Mouse (Mus musculus) kidney, postnatal 0 days (tissue): ENCODE data around the gene Dis3l2. TPM values are rescaled to one million over a fixed set of nuclear protein-coding genes. Genes with fewer than 3 reads are reported as not detected.

ENCODE experiments used
- ATAC-seq: fragments of 200-750 bp; cut with Nextera tagmentation; replicated peaks from 2 replicates; pipeline ENCODE4 v1.8.0; 2017; ENCODE audit warnings: low read depth, moderate number of reproducible peaks, moderate TSS enrichment, moderate library complexity; ENCODE audit not compliant: low FRiP score
- DNase-seq: peaks from one replicate; pipeline ENCODE4 v3.0.0-alpha.2; 2016; ENCODE audit warnings: low spot score
- H3K27ac ChIP-seq: fragments of 300-500 bp; sonication (generic); 2 replicates; pipeline ENCODE4 v1.5.1; 2014; ENCODE audit warnings: mild to moderate bottlenecking
- H3K27me3 ChIP-seq: fragments of 300-500 bp; sonication (generic); 2 replicates; pipeline ENCODE4 v1.6.1; 2014; ENCODE audit warnings: low read length, mixed read lengths; ENCODE audit not compliant: insufficient read depth
- H3K36me3 ChIP-seq: fragments of 300-500 bp; sonication (generic); 2 replicates; pipeline ENCODE4 v1.6.1; 2014; ENCODE audit warnings: low read length, mixed read lengths; ENCODE audit not compliant: insufficient read depth
- H3K4me1 ChIP-seq: fragments of 300-500 bp; sonication (generic); replicated peaks from 2 replicates; pipeline ENCODE4 v1.6.1; 2014; ENCODE audit warnings: antibody characterized with exemption, low read length, mixed read lengths; ENCODE audit not compliant: insufficient read depth
- H3K4me2 ChIP-seq: fragments of 300-500 bp; sonication (generic); 2 replicates; pipeline ENCODE4 v1.6.1; 2014; ENCODE audit warnings: mild to moderate bottlenecking, low read length, moderate library complexity, mixed read lengths
- H3K4me3 ChIP-seq: fragments of 300-500 bp; sonication (generic); replicated peaks from 2 replicates; pipeline ENCODE4 v1.5.1; 2014; ENCODE audit warnings: low read depth, low read length
- H3K9ac ChIP-seq: fragments of 300-500 bp; sonication (generic); 2 replicates; pipeline ENCODE4 v1.6.1; 2014; ENCODE audit warnings: low read depth, low read length
- H3K9me3 ChIP-seq: fragments of 300-500 bp; sonication (generic); replicated peaks from 2 replicates; pipeline ENCODE4 v1.6.1; 2016; ENCODE audit warnings: low read length, inconsistent platforms, mixed read lengths
- CTCF ChIP-seq: IDR thresholded peaks from 2 replicates; pipeline ENCODE4 v1.5.1; 2016; ENCODE audit warnings: antibody characterized with exemption, low read depth, mild to moderate bottlenecking, moderate library complexity
- WGBS: fragments of 180-500 bp; shearing (Covaris S2); extraction: QIAGEN DNeasy Blood & Tissue Kit; methylation state at CpG from one replicate; pipeline ENCODE4 v1.1.7; 2014; 5-methylcytosine and 5-hydroxymethylcytosine counted together
- polyA plus RNA-seq: library from polyadenylated mRNA; unstranded; fragments of >200 nt; fragmentation: Nextera tagmentation; extraction: Ambion mirVana; gene quantifications from 2 replicates; pipeline ENCODE4 v1.2.1, GENCODE M21; 2015

Dis3l2 gene
- polyA plus RNA-seq, 1 experiment from 2014 or later: 20.9 TPM

DNA sequence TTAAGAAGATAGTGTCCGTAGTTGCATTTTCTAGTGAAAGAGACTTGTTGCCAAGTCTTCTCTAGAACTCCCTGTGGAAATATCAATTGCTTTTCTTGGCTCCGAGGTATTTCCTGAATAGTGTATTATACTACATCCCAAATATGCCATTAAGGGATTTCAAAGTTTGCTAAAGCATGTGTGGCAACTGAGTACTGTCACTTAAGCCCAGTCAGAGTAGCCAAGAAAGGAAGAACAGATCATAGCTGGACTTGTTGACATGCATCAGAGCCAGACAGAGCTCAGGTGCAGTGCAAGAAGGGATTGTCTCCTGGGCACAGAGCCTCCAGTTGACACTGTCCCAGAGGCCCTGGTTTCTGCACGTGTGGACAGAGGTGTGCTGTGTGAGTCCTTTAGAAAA, 108.1 kb downstream of the Dis3l2 start:
- Histone ChIP-seq H3K4me3 (no peak overlapping the region), H3K27me3 (no peaks in the 10 kb centered on the region), H3K4me2 (no peak overlapping the region), H3K9me3 (no peaks in the 10 kb centered on the region), H3K36me3 (no peaks in the 10 kb centered on the region), H3K27ac (no peak overlapping the region), H3K4me1 (no peaks in the 10 kb centered on the region), H3K9ac (no peak overlapping the region)
- ATAC-seq (no peak), DNase-seq (no peak)
- 61% methylated on average over 3 of the region's 3 CpGs for WGBS
- TF ChIP-seq CTCF: no peak

GRCm38 (mm10) chr1:86822266-86822665, 118.7 kb downstream of the Dis3l2 start:
- ATAC-seq (no peak), DNase-seq (no peak)
- Histone ChIP-seq H3K4me1 (no peaks in the 10 kb centered on the region), H3K9ac (no peak overlapping the region), H3K36me3 (no peaks in the 10 kb centered on the region), H3K4me2 (no peak overlapping the region), H3K27ac (no peak overlapping the region), H3K4me3 (no peak overlapping the region), H3K27me3 (no peaks in the 10 kb centered on the region), H3K9me3 (no peaks in the 10 kb centered on the region)
- no peak for TF ChIP-seq CTCF
- WGBS: 52% methylated on average over 1 of the region's 1 CpGs

DNA sequence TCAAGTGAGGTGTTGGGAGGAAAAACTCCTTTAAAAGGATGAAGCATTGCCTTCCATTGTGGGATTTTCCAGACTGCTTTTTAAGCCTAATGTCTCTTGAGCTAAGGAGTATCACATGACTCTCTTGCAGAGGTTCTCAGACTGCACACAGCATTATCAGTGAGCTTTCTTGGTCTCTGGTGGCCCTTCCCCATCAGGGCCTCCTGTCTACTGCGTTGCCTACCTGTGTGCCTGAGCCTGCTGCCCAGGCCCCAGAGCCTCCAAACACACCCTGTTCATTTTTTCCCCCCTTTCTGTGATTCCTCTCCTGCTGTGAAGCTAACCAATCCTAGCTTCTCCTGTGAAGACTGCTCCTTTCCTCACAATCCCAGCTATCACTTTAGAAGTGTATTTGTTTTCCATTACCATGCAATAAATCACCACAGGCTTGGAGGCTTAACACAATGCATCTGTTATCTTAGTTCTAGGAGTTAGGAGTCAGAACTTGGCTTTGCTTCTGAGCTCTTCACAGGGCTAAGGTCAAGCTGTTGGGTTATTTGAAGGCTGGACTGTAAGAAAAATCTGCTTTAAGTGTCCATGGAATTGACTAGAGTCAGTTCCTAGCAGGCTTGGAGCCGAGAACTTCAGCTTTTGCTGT, 130.9 kb downstream of the Dis3l2 start:
- ATAC-seq (no peak), DNase-seq (peak; percentile 86)
- TF ChIP-seq CTCF: no peak
- WGBS: 38% methylated on average over 2 of the region's 2 CpGs
- H3K9ac ChIP-seq: no peak overlapping the region
- H3K4me3 ChIP-seq: no peak overlapping the region
- no peak overlapping the region for H3K4me2 ChIP-seq
- H3K27ac ChIP-seq: 0 out of 2 replicates have a peak overlapping the region, but pooled peaks have one; percentile 1
- H3K4me1 ChIP-seq: peaks cover 5% of the 10 kb centered on the region; the same call in 1 of the 2 replicates
- H3K9me3 ChIP-seq: no peaks in the 10 kb centered on the region
- no peaks in the 10 kb centered on the region for H3K36me3 ChIP-seq
- H3K27me3 ChIP-seq: no peaks in the 10 kb centered on the region

DNA sequence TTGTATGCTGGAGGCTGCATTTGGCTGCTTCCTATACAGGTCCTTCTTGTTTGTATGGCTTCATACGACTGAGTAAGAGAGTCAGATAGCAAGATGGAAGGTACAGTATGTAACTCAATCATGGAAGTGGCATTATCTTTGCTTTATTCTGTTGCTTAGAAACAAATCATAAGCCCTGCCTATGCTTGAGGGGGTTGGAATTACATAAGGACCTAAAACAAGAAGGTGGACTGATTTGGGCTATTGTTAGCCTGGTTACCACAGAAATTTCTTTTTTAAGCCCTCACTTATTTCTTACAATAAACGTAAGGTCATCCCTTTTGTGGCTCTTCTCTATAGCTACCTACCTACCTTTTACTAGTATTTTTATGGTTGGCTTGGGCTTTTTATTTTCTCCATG, 131.4 kb downstream of the Dis3l2 start:
- no peak overlapping the region for H3K4me3 ChIP-seq
- 57% methylated on average over 2 of the region's 2 CpGs for WGBS
- DNase-seq (no peak), ATAC-seq (no peak)
- H3K9ac ChIP-seq: no peak overlapping the region
- H3K4me1 ChIP-seq: peaks cover 5% of the 10 kb centered on the region; the same call in 1 of the 2 replicates
- H3K27me3 ChIP-seq: no peaks in the 10 kb centered on the region
- no peak overlapping the region for H3K27ac ChIP-seq
- no peak overlapping the region for H3K4me2 ChIP-seq
- no peaks in the 10 kb centered on the region for H3K36me3 ChIP-seq
- TF ChIP-seq CTCF: no peak
- no peaks in the 10 kb centered on the region for H3K9me3 ChIP-seq

DNA sequence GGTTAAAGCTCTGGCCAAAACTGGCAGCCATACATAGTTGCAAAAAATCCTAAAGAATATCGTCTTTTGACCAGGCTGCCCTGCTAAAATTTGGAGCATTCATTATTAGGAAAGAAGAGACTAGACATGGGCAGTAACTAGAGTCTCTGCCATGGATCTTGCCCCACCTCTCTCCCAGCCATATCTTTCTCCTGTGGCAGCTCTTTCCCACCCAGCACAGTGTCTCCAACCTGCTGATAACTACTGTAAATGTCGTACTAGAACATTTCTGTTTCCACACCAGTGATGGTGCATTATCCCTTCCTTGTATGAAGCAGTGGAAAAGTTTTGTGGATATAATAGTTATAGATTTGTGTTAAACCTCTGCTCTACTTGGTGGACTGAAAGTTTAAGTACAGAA, 147.1 kb downstream of the Dis3l2 start:
- WGBS: 91% methylated on average over 2 of the region's 2 CpGs
- ATAC-seq: no peak
- no peaks in the 10 kb centered on the region for H3K9me3 ChIP-seq

DNA sequence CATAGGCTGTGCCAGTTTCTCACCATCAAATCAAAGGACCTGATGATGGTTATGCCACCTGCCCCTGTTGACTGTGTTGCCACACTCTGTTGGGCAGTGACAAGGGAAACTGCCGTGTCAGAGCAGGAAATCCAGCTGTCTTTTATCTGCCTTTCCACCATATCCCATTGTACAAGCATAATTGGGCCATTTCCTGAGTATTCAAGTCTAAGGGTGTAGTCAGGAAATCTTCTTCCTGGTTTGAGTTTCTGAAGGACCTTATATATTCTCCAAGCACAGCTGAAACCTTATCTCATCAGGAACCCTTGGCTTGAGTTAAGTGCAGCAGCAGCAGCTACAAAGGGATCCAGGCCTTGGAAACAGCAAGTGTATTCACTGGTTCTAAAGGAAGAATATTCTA, 155.3 kb downstream of the Dis3l2 start:
- no peaks in the 10 kb centered on the region for H3K4me1 ChIP-seq
- no peak for TF ChIP-seq CTCF
- no peaks in the 10 kb centered on the region for H3K27me3 ChIP-seq
- H3K4me3 ChIP-seq: no peak overlapping the region
- ATAC-seq (no peak), DNase-seq (peak; percentile 52)
- no peak overlapping the region for H3K27ac ChIP-seq
- no peak overlapping the region for H3K9ac ChIP-seq
- peaks cover 9% of the 10 kb centered on the region; the same call in 1 of the 2 replicates for H3K36me3 ChIP-seq
- WGBS: 67% methylated on average over 1 of the region's 1 CpGs
- no peaks in the 10 kb centered on the region for H3K9me3 ChIP-seq
- H3K4me2 ChIP-seq: no peak overlapping the region

More for the DNA sequence above, 147.1 kb downstream of the Dis3l2 start:
- Histone ChIP-seq H3K4me3 (no peak overlapping the region), H3K36me3 (peaks cover 4% of the 10 kb centered on the region; the same call in 1 of the 2 replicates), H3K27ac (no peak overlapping the region), H3K4me1 (no peaks in the 10 kb centered on the region), H3K27me3 (no peaks in the 10 kb centered on the region), H3K4me2 (no peak overlapping the region), H3K9ac (no peak overlapping the region)
- DNase-seq: no peak
- no peak for TF ChIP-seq CTCF

- Histone ChIP-seq H3K27me3 (no peaks in the 10 kb centered on the region), H3K4me3 (no peak overlapping the region), H3K27ac (no peak overlapping the region), H3K36me3 (peaks cover 8% of the 10 kb centered on the region; the same call in 1 of the 2 replicates), H3K9me3 (no peaks in the 10 kb centered on the region), H3K9ac (no peak overlapping the region), H3K4me2 (no peak overlapping the region), H3K4me1 (no peaks in the 10 kb centered on the region)
- no peak for DNase-seq
- WGBS: 33% methylated on average over 1 of the region's 1 CpGs
- no peak for TF ChIP-seq CTCF
- ATAC-seq: no peak
Observed at GRCm38 (mm10) chr1:86859371-86859770, 155.8 kb downstream of the Dis3l2 start.
